Mouse (Mus musculus): Measurements from ENCODE around the gene Gm3336.

The Gm3336 gene

DNA sequence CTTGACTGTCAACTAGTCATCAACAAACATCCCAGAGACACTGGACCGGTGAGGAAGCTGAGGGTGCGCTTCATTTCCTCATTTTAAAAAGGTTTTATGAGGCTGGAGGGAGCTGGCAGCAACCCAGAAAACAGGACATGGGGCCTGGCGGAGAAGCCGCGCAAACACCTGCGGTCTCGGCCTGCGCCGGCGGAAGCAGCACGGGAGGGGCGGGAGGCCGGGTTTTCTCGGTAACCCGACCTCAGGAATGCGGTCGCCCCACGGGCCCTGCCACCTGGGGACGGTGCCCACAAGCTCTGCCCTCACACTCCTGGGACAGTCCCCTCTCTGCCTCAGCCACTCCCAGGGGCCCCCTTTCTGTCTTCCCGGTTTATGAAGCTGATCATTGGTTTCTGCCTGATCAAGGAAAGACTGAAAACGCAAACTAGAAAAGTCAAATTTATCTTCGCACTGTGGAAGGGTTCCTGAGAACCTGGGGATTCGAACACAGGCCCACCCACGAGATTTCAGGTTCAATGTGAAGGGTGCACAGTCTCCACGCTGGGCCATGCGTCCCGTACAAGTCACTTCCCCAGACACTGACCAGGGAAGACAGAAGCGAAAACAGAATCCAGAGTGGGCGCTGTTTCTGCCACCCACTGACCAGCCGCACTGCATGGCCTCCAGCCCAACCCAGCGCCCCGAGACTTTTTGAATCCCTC lies 22.9 kb upstream of the Gm3336 start:
- no peak for DNase-seq (ENCODE audit: low read depth, low spot score)

DNA sequence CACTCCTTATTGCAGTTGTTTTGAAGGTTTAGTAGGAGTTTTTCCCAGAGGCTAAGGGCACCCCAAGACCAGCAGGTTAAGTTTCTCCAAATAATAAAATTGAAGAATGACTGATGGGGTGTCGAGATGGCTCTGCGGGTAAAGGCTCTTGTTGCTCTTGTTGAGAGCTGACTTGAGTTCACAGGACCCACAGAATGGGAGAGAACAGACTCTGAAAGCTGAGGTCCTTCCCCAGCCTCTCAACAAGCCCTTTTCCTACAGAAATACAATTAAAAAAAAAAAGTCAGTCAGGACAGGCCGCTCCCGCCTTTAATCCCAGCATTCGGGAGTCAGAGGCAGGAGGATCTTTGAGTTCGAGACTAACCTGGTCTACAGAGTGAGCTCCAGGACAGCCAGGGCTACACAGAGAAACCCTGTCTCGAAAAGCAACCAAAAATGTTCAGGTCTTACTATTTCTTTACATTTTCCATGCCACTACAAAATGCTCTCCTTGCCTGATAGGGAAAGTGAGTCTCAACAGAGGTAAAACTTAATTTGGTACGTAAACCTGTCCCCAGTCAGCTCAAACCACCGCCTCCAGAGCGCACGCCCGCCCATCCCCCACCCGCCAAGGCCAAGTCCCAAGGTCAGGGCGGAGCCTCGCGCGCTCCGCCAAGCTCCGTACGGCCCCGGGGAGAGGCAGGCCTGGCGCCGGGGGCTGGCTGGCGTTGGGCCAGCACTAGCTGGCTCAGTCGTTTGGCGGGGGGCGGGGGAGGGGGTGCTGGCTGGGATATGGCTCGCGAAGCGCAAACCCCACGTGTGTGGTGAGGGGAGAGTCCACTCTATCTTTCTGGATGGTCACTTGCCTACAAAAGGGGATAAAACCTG lies 22.1 kb upstream of the Gm3336 start:
- DNase-seq (ENCODE audit: low read depth, low spot score): peak; percentile 65

DNA sequence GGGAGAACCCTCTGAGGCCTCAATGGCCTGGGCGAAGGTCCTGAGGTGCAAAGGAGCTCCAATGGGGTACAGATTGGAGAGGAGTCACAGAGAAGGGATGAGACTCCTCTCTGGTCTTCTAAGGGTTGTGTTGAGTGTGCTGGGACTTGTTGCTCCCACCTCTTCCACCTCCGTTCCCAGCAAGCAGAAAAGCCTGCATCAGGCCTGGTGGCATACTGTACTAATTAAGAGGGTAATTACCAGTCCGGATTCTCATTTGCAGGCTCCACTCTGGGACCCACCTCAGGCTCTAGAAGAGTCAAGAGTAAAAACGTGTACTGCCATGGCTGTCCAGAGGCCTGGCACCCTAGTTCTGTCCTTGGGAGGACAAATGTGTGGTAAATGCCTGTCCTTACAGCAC lies 21.4 kb upstream of the Gm3336 start:
- DNase-seq (ENCODE audit: low read depth, low spot score): no peak

DNA sequence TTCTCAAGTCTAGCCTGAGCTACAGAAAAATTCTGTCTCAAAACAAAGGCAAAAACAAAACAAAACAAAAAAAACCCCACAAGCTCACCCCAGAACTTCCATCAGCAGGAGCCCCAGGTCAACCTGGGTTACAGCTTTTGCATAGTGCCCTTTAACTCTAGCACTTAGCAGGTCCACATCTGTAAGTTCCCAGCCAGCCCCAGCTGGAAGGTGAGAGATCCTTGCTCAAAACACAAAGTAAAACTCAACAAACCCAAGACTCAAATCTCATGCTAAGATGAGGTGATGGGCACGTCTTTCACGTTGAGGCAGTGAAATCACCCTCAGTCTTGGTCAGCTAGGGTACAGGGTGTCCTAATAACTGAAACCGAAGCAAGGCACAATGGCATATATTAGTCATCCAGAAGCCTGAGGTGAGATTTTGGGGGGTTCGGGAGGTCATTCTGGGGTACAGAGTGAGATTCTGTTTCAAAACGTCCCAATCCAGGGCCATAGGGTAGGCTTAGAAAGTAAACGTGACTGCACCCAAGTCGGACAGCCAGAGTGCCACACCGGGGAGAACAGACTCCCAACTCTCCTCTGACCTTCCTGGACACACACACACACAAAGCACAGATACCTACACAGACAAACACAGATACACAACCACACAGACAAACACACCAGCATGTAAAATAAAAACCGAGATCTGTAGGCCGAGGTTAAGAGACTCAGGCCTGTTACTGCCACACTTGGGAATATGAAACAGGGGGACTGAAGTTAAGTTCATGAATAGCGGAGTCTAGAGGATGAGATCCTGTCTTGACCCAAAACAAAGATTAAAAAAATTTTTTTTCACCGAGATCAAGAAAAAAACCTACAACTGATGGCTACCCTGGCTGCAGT lies 20.7 kb upstream of the Gm3336 start:
- DNase-seq (ENCODE audit: low read depth, low spot score): no peak

DNA sequence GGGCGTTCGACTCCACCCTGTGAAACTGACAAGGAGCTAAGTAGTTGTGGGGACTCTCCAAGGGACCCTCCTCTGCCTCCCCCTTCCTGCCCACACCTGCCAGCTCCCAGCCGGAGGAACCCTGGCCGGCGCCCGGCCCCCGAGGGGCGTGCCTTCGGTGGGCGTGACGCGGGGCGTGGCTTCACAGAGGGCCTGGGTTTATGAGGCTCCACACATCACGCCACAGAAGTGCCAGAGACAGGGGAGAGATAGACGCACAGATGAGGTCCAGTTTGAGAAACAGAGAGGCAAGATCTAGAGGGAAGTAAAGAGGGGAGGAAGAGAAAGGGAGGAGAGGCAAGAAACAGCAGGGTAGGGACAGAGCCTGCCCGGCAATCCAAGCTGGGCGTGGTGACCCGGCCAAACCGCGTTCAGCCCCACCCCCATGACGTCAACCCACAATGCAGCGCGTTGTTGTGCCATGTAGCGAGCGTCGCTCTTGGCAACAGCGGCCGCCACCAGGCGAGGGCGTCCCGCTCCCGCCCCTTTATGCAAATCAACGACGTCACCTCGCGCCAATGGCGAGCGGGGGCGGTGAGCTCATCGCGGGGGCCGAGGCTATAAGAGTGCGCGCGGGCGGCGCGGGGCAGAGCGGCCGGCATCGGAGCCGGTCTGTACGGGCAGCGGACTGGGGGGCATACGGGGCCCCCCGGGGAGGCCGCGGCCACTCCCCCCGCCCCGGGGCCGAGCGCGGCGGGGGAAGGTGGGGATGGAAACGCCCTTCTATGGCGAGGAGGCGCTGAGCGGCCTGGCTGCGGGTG lies 19.8 kb upstream of the Gm3336 start, which contains the start of gene Jund:
Gene Jund, plus strand, starts transcription at position 640 of the 800 bp plus-strand sequence.
- peak; percentile 99 for DNase-seq (ENCODE audit: low read depth, low spot score)

DNA sequence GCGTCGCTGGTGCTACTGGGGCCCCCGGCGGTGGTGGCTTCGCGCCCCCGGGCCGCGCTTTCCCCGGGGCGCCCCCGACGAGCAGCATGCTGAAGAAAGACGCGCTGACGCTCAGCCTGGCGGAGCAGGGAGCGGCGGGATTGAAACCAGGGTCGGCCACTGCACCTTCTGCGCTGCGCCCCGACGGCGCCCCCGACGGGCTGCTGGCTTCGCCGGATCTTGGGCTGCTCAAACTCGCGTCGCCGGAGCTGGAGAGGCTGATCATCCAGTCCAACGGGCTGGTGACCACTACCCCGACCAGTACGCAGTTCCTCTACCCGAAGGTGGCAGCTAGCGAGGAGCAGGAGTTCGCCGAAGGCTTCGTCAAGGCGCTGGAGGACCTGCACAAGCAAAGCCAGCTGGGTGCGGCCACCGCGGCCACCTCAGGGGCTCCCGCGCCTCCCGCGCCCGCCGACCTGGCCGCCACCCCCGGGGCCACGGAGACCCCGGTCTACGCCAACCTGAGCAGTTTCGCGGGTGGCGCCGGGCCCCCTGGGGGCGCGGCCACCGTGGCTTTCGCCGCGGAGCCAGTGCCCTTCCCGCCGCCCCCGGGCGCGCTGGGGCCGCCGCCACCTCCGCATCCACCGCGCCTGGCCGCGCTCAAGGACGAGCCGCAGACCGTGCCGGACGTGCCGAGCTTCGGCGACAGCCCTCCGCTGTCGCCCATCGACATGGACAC lies 19.1 kb upstream of the Gm3336 start:
- no peak for DNase-seq (ENCODE audit: low read depth, low spot score)

DNA sequence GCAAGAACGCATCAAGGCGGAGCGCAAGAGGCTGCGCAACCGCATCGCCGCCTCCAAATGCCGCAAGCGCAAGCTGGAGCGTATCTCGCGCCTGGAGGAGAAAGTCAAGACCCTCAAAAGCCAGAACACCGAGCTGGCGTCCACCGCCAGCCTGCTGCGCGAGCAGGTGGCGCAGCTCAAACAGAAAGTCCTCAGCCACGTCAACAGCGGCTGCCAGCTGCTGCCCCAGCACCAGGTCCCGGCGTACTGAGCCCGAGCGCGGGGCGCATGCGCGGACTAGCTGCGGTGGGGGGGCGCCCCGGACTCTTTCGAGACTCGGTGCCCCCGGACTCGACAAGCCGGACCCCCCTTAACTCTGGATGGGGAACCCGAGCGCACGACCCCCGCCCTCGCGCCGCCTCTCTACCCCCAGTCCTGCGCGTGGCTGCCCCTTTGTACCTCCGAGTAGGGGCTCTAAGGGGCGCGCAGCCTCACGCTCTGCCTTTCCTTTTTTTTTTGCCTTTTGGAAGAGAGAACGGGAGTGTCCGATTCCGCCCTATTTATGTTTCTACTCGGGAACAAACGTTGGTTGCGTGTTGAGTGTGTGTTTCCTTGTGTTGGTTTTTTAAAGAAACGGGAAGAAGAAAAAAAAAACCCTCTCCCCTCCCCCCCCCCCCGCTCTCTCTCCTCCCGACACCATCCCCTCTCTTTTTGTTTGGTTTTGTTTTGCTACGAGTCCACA lies 18.3 kb upstream of the Gm3336 start:
- peak; percentile 68 for DNase-seq (ENCODE audit: low read depth, low spot score)

DNA sequence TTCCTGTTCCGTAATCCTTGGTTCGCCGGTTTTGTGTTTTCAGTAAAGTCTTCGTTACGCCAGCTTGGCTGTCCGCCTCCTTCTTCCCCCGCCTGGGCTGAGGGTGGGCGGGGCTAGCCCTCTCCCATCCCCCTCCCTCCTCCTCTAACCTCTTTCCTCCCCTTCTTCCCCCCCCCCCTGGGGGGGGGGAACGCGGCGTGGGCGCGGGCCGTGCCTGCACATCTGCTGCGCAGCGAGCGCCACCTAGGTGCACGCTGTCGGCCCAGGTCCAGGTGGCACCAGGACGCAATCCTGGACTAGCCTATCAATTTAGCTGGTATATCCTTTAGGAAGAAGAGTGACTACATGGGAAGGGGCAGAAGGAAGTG lies 17.8 kb upstream of the Gm3336 start:
- peak; percentile 97 for DNase-seq (ENCODE audit: low read depth, low spot score)

DNA sequence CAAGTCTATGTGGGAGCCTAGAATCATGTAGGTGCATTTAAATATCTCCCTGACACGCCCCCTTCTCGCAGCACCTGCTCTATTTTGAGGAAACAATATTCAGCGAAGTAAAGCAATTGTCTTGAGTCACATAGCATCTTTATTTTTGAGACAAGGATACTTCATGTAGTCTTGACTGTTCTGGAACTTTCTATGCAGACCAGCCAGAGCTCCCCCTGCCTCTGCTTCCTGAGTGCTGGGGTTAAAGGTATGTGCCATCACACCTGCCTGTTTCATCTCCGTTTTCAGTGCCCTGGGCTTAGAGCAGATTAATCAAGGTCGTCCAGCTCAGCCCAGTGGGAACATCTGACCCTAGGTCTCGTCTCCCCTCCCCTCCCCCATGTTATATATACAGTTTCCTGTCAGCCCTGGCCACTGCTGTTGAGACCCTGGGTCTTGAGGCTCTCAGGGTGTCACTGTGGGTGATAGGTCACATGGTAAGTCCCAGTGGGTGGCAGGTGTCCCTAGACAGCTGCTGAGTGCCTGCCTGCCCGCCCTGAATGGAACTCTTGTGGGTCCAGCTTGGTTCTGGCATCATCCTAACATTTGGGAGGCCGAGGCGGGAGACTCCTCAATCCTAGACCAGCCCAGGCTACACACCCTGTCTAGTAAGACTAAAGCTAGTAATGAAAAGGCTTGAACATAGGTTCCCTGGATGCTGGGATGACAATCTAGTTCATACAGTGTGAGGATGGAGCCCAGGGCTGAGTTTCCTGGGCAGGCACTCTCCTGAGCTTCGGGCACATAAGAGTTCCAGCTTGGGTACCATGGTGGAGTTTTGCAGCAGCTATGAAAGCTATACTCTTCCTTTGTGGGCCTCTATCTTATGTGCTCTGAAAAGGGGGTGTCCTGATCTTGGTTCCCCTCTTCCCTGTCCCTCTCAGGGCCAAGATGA lies 17.0 kb upstream of the Gm3336 start:
- DNase-seq (ENCODE audit: low read depth, low spot score): no peak

DNA sequence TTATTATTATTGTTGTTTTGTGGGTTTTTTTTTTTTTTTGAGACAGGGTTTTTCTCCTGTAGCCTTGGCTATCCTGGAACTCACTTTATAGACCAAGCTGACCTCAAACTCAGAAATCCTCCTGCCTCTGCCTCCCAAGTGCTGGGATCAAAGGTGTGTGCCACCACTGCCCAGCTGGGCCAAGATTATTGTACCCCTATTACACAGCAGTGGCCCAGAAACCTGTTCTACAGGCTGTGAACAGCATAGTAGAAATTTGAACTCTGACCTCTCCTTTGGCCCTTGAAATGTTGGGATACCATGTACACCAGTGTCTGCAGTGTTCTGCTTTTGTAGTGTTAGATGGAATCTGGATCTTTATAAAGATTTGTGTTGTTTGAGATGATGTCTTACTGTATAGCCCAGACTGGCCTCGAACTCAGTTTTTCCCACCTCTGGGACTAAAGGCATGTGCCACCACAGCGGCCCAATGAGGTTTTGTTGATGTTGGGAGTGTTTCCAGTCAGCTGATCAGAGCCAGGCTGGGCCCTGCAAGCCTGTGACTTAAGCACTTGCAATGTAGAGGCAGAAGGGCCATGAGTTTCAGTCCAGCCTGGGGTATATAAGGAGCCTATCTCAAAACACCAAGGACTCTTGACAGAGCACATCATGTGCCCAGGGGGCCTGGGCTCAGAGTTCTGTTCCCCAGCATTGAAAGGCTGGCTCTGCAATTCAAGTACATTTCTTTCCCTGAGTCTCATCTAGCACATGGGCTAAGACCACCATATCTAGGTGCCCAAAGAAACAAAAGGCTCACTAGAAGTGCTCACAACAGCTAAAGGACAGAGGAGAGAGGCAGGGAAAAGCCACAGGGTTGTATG lies 16.1 kb upstream of the Gm3336 start:
- DNase-seq (ENCODE audit: low read depth, low spot score): no peak

DNA sequence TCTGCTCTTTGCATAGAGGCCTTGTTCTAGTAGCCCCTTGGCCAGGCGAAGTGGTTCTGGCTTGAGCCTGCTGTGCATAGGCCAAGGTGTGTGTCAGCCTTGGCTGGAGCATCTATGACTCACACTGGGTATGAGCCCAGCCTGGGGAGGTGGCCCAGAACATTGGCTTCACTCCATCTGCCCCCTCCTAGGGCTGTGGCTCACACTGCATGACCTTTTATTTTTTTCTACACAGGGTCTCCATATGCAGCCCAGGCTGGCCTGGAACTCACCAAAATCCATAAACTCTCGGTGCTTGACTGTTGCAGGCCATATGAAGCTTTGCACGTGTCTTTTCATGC lies 15.5 kb upstream of the Gm3336 start:
- no peak for DNase-seq (ENCODE audit: low read depth, low spot score)

DNA sequence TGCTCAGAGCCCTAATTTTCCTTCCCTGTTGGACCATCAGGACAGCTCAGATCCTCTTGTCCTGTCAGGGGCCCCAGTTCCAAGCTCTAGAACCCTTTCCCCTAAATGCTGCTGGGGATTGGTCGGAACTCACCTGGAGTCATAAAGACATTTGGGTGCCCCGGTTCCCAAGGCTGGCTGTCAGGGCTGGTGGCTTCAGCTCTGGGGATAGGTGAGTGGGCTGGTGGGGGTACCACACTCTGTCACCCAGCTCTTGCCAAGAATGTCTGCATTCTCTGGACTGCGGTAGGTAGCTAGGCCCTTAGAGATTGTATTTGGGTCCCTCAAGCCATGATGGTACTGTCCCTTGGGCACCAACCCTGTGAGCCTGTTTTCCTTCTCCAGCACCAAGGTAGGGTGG lies 15.1 kb upstream of the Gm3336 start, which contains the start of gene Iqcn:
Gene Iqcn, plus strand, starts transcription at position 171 of the 400 bp plus-strand sequence.
- DNase-seq (ENCODE audit: low read depth, low spot score): no peak

DNA sequence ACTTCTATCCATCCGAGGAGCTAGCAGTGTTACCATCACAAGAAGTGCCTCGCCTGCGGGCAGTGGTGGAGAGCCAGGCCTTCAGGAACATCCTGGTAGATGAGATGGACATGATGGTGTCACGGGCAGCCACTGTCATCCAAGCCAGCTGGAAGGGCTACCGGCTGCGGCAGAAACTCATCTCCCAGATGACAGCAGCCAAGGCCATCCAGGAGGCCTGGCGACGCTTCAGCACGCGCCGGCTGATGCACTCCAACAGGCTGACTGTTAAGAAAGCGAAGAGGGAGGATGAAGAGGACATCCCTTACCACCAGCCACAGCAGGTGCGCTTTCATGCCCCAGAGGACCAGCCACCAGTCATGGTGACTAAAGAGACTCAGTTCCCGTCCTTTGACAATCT lies 10.1 kb upstream of the Gm3336 start:
- no peak for DNase-seq (ENCODE audit: low read depth, low spot score)

DNA sequence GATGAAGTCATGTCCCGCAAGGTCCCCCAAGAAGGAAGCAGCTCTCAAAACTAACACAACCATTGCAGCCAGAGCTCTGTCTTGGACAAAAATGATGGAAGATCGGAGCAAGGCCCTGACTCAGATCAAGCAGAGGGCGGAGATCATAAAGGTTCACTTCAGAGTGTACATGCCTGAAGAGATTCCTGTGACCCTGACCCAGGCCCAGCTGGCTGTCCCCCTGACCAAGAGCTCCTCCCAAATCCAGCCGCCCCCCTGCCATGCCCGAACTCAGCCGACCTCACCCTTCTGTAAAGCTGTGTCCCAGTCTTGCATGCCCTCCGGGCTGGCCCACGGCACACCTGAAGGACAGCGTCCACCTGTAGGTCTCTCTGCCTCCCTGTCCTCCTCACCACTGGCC lies 8.5 kb upstream of the Gm3336 start:
- DNase-seq (ENCODE audit: low read depth, low spot score): no peak

DNA sequence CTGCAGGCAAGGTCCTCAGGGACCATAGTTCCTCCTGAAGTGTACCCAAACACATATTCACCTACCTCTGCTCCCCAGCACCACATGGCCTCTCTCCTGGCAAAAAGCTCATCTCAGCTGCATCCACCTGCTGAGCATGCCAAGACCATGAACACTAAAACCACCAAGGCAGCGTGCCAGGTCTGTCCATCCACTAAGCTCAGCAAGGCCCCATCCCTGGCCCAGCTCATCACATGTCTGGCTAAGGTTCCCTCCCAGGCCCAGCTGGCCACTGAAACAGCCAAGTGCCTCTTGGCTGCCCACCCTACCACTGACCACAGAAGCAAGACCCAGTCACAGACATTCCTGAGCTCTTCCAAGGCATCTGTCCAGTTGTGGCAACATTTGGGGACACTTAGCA lies 8.0 kb upstream of the Gm3336 start:
- DNase-seq (ENCODE audit: low read depth, low spot score): no peak

DNA sequence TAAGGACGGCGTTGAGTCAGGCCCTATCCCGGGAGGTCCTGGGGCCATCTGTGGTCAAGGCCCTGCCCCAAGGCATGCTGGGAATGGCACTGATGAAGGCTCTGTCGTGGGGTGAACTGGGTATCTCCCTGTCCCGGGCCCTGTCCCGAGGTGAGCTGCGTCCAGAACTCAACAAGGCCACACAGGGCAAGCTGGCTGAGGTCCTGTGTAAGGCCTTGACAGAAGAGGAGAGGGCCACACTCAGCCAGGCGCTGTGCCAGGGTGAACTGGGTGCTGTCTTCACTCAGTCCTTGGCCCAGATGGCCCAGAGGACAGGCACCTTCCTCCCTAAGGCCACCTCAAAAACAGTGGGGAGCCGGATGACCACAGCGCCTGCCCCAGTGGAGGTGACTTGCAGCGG lies 7.3 kb upstream of the Gm3336 start:
- DNase-seq (ENCODE audit: low read depth, low spot score): no peak

DNA sequence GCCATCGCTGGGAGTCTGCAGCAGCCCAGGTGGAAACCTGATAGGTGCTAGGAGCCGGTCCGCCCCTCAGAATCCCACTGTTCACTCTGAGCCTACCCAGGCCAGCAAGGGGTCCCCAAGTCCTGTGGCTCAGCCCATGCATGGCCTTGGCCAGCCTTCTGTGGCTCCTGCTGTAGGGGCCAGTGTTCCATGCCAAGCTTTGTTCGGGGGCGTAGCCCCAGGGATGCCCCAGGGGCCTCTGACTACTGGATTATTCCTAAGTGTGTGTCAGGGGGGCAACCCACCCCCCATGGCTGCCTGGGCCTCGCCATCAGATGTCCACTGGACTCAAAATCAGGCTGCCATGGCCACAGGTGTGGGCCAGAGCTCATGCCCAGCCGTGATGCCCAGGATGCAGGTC lies 4.4 kb upstream of the Gm3336 start:
- no peak for DNase-seq (ENCODE audit: low read depth, low spot score)

DNA sequence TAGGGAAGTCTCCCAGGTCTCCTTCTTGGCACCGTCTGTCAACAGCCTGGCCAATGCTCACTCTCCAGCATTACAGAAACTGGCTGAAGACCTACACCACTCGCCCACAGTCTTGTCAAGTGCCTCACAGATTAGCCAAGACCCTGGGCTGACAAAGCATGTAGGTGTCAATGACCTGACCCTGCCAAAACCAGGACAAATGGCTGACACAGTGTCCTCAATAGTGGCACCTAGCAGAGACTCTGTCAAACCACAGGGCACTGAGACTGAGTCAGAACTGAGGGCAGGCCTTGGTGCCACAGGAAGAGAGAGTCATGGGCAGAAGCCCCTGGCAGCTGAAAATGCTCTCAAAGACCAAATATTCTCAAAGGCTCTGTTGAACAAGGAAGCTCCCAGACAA lies 3.3 kb upstream of the Gm3336 start:
- DNase-seq (ENCODE audit: low read depth, low spot score): no peak

All from retina, adult 2 months (tissue).